ENCODE assay signal across 9 mouse cellular contexts in genomic region chr2:3683751-3684229, GRCm38 (mm10).
DNase-seq lines count a peak whose midpoint lies in the region; ATAC-seq and TF ChIP-seq lines count a peak whose summit lies in the region.
"Had no signal": no experiment of that assay in that cellular context is flagged by ENCODE, and none has a peak within 500 bp of the region (broad histone marks: within the 10 kb centered on the region; RNA-seq: fewer than 3 reads in every experiment).

No protein-coding gene starts in this region.

- H3ac ChIP-seq in C2C12 (ENCODE audit: control insufficient read depth, insufficient read length, low read depth) = no peak overlapping the region

- ATAC-seq in forebrain, embryonic 15.5 days (replicated peaks) = peak; percentile 64
- ATAC-seq in limb, embryonic 14.5 days (ENCODE audit: low FRiP score, low read depth) = peak; percentile 87

- no peaks in the 10 kb centered on the region for H3K9me3 ChIP-seq in forebrain, embryonic 15.5 days
- H3K9me3 ChIP-seq in limb, embryonic 14.5 days (ENCODE audit: control insufficient read depth, low read length) = no peaks in the 10 kb centered on the region

- 20% methylated on average over 6 of the region's 6 CpGs for WGBS in forebrain, embryonic 15.5 days
- 21% methylated on average over 6 of the region's 6 CpGs for WGBS in limb, embryonic 14.5 days

- no peaks in the 10 kb centered on the region for H3K79me2 ChIP-seq in C2C12 (ENCODE audit: control insufficient read depth, insufficient read depth)

- no peaks in the 10 kb centered on the region for H3K79me3 ChIP-seq in C2C12 (ENCODE audit: low read depth)

- peak; percentile 91 for DNase-seq in heart, adult 11 months
- no peak for DNase-seq in heart, postnatal 25 days (ENCODE audit: low spot score)
- peak; percentile 70 for DNase-seq in limb, embryonic 14.5 days (ENCODE audit: low spot score)
- DNase-seq in frontal cortex, postnatal 36 days (ENCODE audit: low spot score in 2 of 2) = no peak
- no peak for DNase-seq in kidney, adult 18-20 months
- no peak for DNase-seq in left cerebral cortex, adult 2 months (ENCODE audit: extremely low spot score in 1 of 2, low spot score in 2 of 2)

- H3K27ac ChIP-seq in forebrain, embryonic 15.5 days (replicated peaks) = peak overlapping the region; percentile 39
- no peak overlapping the region for H3K27ac ChIP-seq in limb, embryonic 14.5 days (replicated peaks; ENCODE audit: low read depth, low read length)
- no peak overlapping the region for H3K27ac ChIP-seq in left cerebral cortex, adult 2 months
- H3K27ac ChIP-seq: heart, adult 2 months had no signal

- no peaks in the 10 kb centered on the region for H3K27me3 ChIP-seq in C2C12 (ENCODE audit: control insufficient read depth, insufficient read depth, insufficient read length)
- no peaks in the 10 kb centered on the region for H3K27me3 ChIP-seq in forebrain, embryonic 15.5 days
- H3K27me3 ChIP-seq in limb, embryonic 14.5 days (ENCODE audit: control insufficient read depth, insufficient read depth, low read length) = no peaks in the 10 kb centered on the region

- peaks cover 17% of the 10 kb centered on the region for H3K4me1 ChIP-seq in forebrain, embryonic 15.5 days
- peaks cover 7% of the 10 kb centered on the region; the same call in 1 of the 2 replicates for H3K4me1 ChIP-seq in limb, embryonic 14.5 days (ENCODE audit: control insufficient read depth, insufficient read depth, low read length)

- TF ChIP-seq POLR2A in limb, embryonic 14.5 days (IDR thresholded peaks at IDR 0.05; ENCODE audit: borderline replicate concordance, extremely low read depth, insufficient read depth, insufficient read length) = no peak

- intact Hi-C loops in heart, postnatal 25 days (cut with DNase I) = no loop called here
- intact Hi-C loops in left cerebral cortex, adult 2 months (cut with DNase I) = no loop called here

- H3K9ac ChIP-seq in forebrain, embryonic 15.5 days (replicated peaks) = no peak overlapping the region
- no peak overlapping the region for H3K9ac ChIP-seq in limb, embryonic 14.5 days (ENCODE audit: low read depth, low read length, severe bottlenecking)

- no peaks in the 10 kb centered on the region for H3K36me3 ChIP-seq in C2C12 (ENCODE audit: control insufficient read depth, insufficient read depth)
- H3K36me3 ChIP-seq in forebrain, embryonic 15.5 days = no peaks in the 10 kb centered on the region
- no peaks in the 10 kb centered on the region for H3K36me3 ChIP-seq in limb, embryonic 14.5 days (ENCODE audit: control insufficient read depth, insufficient read depth, low read length)

- no peak overlapping the region for H3K4me3 ChIP-seq in C2C12 (ENCODE audit: insufficient read depth, poor library complexity, severe bottlenecking)
- H3K4me3 ChIP-seq in forebrain, embryonic 15.5 days = no peak overlapping the region
- no peak overlapping the region for H3K4me3 ChIP-seq in limb, embryonic 14.5 days (replicated peaks; ENCODE audit: low read length)
- no peak overlapping the region for H3K4me3 ChIP-seq in left cerebral cortex, adult 2 months
- H3K4me3 ChIP-seq: heart, adult 2 months had no signal

- TF ChIP-seq CTCF in C2C12 (IDR thresholded peaks at IDR 0.05; ENCODE audit: control insufficient read depth, insufficient read depth, insufficient read length) = no peak
- no peak for TF ChIP-seq CTCF in left cerebral cortex, adult 2 months (IDR thresholded peaks at IDR 0.05)

- peak overlapping the region; percentile 13; the same call in 1 of the 2 replicates for H3K4me2 ChIP-seq in forebrain, embryonic 15.5 days (replicated peaks)
- H3K4me2 ChIP-seq in limb, embryonic 14.5 days (replicated peaks; ENCODE audit: low read depth, low read length, severe bottlenecking) = no peak overlapping the region

TF ChIP-seq in C2C12, 6 proteins besides CTCF, POLR2A, EP300 and RAD21:
- peak; percentile 38 for TF ChIP-seq MYOD1 (IDR thresholded peaks at IDR 0.05; ENCODE audit: control insufficient read depth, insufficient read length, low read depth)
- no peak for TF ChIP-seq MYOG (IDR thresholded peaks at IDR 0.05; ENCODE audit: control insufficient read depth, extremely low read depth, insufficient read length)

Comparison
In these comparisons a context has a peak if more than half of its experiments do, and no peak if none do; other contexts are left out.
1. DNase-seq: peak in heart, adult 11 months (single experiment) and limb, embryonic 14.5 days (single experiment); none in heart, postnatal 25 days (single experiment), frontal cortex, postnatal 36 days (0 of 2), kidney, adult 18-20 months (single experiment) and left cerebral cortex, adult 2 months (0 of 2).